Mouse (Mus musculus) MEL (cell line): ENCODE data around the gene Wdfy3. TPM values are rescaled to one million over a fixed set of nuclear protein-coding genes. Genes with fewer than 3 reads are reported as not detected.

ENCODE experiments used
- DNase-seq: peaks from one replicate; pipeline ENCODE4 v3.0.0; 2011; ENCODE audit warnings: low read depth, low spot score
- H3K27ac ChIP-seq: 2 replicates; pipeline ENCODE4 v1.5.1; 2012; ENCODE audit warnings: low read depth, mild to moderate bottlenecking, control low read depth, low read length, moderate library complexity; ENCODE audit not compliant: control insufficient read depth
- H3K27me3 ChIP-seq, 2 experiments: fragments of 150-350 bp in 1 of 2; sonication (generic) in 1 of 2; 2 replicates each; pipeline ENCODE4 v1.6.1; 2012; ENCODE audit warnings: low read length in 2 of 2, mild to moderate bottlenecking in 2 of 2, improper control_type of control experiment in 1 of 2, moderate library complexity in 1 of 2; ENCODE audit not compliant: insufficient read depth in 2 of 2, control insufficient read depth in 1 of 2
- H3K36me3 ChIP-seq, 2 experiments: 2 replicates each; pipeline ENCODE4 v1.6.1; 2012 to 2014; ENCODE audit warnings: low read length in 2 of 2, improper control_type of control experiment in 1 of 2, inconsistent platforms in 1 of 2, mild to moderate bottlenecking in 1 of 2; ENCODE audit not compliant: insufficient read depth in 2 of 2, control insufficient read depth in 1 of 2
- H3K4me1 ChIP-seq, 2 experiments: fragments of 150-350 bp in 1 of 2; sonication (generic) in 1 of 2; 2 replicates each; pipeline ENCODE4 v1.6.1; 2012; ENCODE audit warnings: low read length in 2 of 2, improper control_type of control experiment in 1 of 2, mild to moderate bottlenecking in 1 of 2; ENCODE audit not compliant: insufficient read depth in 2 of 2, control insufficient read depth in 1 of 2
- H3K4me3 ChIP-seq, 2 experiments: fragments of 150-350 bp in 1 of 2; sonication (generic) in 1 of 2; 2 replicates each; pipeline ENCODE4 v1.5.1; 2012; ENCODE audit warnings: low read depth in 2 of 2, low read length in 2 of 2, mild to moderate bottlenecking in 2 of 2, moderate library complexity in 2 of 2, control low read depth in 1 of 2, improper control_type of control experiment in 1 of 2; ENCODE audit not compliant: control insufficient read depth in 1 of 2, insufficient read depth in 1 of 2
- H3K79me2 ChIP-seq: 2 replicates; pipeline ENCODE4 v1.6.1; 2012; ENCODE audit warnings: mild to moderate bottlenecking, low read length, moderate library complexity; ENCODE audit not compliant: control insufficient read depth, poor library complexity, insufficient read depth
- H3K9ac ChIP-seq: 2 replicates; pipeline ENCODE4 v1.6.1; 2012; ENCODE audit warnings: low read depth, mild to moderate bottlenecking, control low read depth, low read length, moderate library complexity; ENCODE audit not compliant: control insufficient read depth, poor library complexity, severe bottlenecking
- H3K9me3 ChIP-seq: fragments of 150-350 bp; sonication (generic); replicated peaks from 2 replicates; pipeline ENCODE4 v1.6.1; 2012; ENCODE audit warnings: mild to moderate bottlenecking, low read length, improper control_type of control experiment, moderate library complexity; ENCODE audit not compliant: insufficient read depth
- CHD1 ChIP-seq: IDR thresholded peaks from 2 replicates; pipeline ENCODE4 v1.6.1; 2012; ENCODE audit warnings: low read depth, mild to moderate bottlenecking, inconsistent platforms, low read length, improper control_type of control experiment
- E2F4 ChIP-seq: IDR thresholded peaks from 2 replicates; pipeline ENCODE4 v1.6.1; 2011; ENCODE audit warnings: low read depth, low read length, improper control_type of control experiment, borderline replicate concordance
- EP300 ChIP-seq, 2 experiments: IDR thresholded peaks; 2 replicates each; pipeline ENCODE4 v1.6.1; 2011; ENCODE audit warnings: improper control_type of control experiment in 2 of 2, low read length in 2 of 2, low read depth in 1 of 2, mild to moderate bottlenecking in 1 of 2
- ETS1 ChIP-seq: IDR thresholded peaks from 2 replicates; pipeline ENCODE4 v1.6.1; 2012; ENCODE audit warnings: low read depth, mild to moderate bottlenecking, inconsistent platforms, low read length, improper control_type of control experiment, moderate library complexity
- GATA1 ChIP-seq: IDR thresholded peaks from 2 replicates; pipeline ENCODE4 v1.6.1; 2011; ENCODE audit warnings: low read depth, low read length, improper control_type of control experiment
- MAFK ChIP-seq: IDR thresholded peaks from 2 replicates; pipeline ENCODE4 v1.6.1; 2011; ENCODE audit warnings: low read depth, mild to moderate bottlenecking, low read length, improper control_type of control experiment, borderline replicate concordance
- MAZ ChIP-seq: IDR thresholded peaks from 2 replicates; pipeline ENCODE4 v1.6.1; 2012; ENCODE audit warnings: low read depth, mild to moderate bottlenecking, inconsistent platforms, low read length, improper control_type of control experiment
- SIN3A ChIP-seq: IDR thresholded peaks from 2 replicates; pipeline ENCODE4 v1.6.1; 2012; ENCODE audit warnings: low read length, improper control_type of control experiment, inconsistent platforms
- USF1 ChIP-seq: IDR thresholded peaks from 2 replicates; pipeline ENCODE4 v1.6.1; 2014; ENCODE audit warnings: low read depth, mild to moderate bottlenecking, inconsistent platforms, low read length, improper control_type of control experiment, moderate library complexity
- ZKSCAN1 ChIP-seq: IDR thresholded peaks from 2 replicates; pipeline ENCODE4 v1.6.1; 2012; ENCODE audit warnings: low read depth, mild to moderate bottlenecking, inconsistent platforms, low read length, improper control_type of control experiment, moderate library complexity
- ZNF384 ChIP-seq: IDR thresholded peaks from 2 replicates; pipeline ENCODE4 v1.6.1; 2012; ENCODE audit warnings: low read depth, mild to moderate bottlenecking, inconsistent platforms, low read length, improper control_type of control experiment
- polyA plus RNA-seq, 2 experiments: library from polyadenylated mRNA; stranded (reverse) in 1 of 2; unstranded in 1 of 2; fragments of >175 nt in 1 of 2; fragments of >200 nt in 1 of 2; gene quantifications; 2 replicates each; pipeline versions ENCODE4 v1.2.1 to v1.2.4; 2012; ENCODE audit warnings: low replicate concordance in 2 of 2, low read depth in 1 of 2; ENCODE audit not compliant: insufficient read length in 2 of 2, insufficient read depth in 1 of 2, missing spikeins in 1 of 2
- total RNA-seq: library from RNA; depleted of rRNA; stranded (reverse); fragments of 300-350 nt; gene quantifications from 2 replicates; pipeline ENCODE4 v1.2.3, GENCODE M21; 2012

Gene Wdfy3
- total and polyA plus RNA-seq, 3 experiments, result 10.0 to 21.3 (median 11.9) TPM

DNA sequence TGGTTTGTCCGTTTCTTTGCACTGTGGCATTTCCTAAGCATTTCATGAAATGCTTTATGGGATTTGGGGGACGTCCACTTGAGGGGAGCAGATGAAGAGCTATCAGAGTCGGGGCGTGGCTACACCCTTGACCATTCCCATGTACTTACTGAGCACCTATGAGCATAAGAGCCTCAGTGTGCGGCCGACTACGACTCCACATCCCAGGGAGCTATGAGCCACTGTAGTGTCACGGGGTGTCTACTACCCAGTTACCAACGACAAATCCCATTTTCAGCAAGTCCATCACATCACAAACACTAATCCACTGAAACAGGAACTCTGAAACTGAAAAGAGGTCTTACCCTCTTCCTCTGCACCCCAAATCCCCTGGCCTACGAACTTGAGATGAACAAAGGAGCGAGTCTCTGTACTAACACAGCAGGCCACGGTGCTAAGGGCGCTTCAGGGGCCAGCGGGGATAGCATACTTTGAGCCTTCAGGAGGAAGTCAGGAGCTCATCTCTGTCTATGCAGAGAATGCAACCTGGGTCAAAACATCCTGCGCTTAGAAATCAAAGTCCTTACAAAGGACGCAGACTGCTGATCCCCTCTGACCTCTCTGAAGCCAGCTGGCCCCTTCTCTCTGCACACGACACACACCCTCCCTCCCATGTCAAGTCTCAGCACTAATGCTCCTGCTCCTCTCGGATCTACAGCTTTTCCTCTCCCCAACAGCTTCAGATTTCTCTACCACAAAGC lies 6.5 kb downstream of the Wdfy3 start:
- Histone ChIP-seq H3K4me1 (peaks cover 2 to 10% of the 10 kb centered on the region in 2 experiments; a peak in 3 of 4 replicates), H3K4me3 (no peak overlapping the region), H3K27ac (no peak overlapping the region), H3K27me3 (no peaks in the 10 kb centered on the region), H3K9ac (no peak overlapping the region), H3K36me3 (peaks cover 0 to 18% of the 10 kb centered on the region in 2 experiments; a peak in 2 of 4 replicates), H3K9me3 (no peaks in the 10 kb centered on the region), H3K79me2 (peaks cover 37% of the 10 kb centered on the region)
- no peak for DNase-seq
- no peak for TF ChIP-seq ZNF384
- TF ChIP-seq MAZ, result no peak
- TF ChIP-seq ETS1, result no peak
- TF ChIP-seq CHD1, result no peak
- TF ChIP-seq, all 39 proteins: peak for 0

DNA sequence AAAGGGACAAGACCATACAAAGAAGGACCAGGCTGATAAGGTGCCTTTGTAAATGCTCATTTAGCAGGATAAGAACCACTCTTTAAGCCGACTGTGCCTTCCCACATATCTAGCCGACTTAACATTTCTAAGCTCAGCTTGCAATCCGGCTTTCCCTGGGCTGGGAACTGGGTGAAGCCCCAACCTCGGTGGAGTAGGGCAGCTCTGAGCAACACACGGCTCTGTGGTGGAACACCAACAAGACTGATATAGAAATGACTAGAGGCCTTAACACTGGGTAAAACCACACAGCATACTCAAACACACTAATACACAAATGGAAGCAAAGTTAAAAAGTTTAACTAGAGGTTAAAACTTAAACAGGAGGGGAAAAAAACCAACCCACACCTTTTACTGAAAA lies 7.9 kb downstream of the Wdfy3 start:
- H3K4me3 ChIP-seq, result no peak overlapping the region
- H3K9me3 ChIP-seq, result no peaks in the 10 kb centered on the region
- no peak overlapping the region for H3K27ac ChIP-seq
- H3K4me1 ChIP-seq, result peaks cover 0 to 10% of the 10 kb centered on the region in 2 experiments; a peak in 2 of 4 replicates
- peaks cover 31% of the 10 kb centered on the region for H3K79me2 ChIP-seq
- TF ChIP-seq ZNF384 (no peak), MAFK (no peak), GATA1 (no peak), E2F4 (no peak)
- no peak overlapping the region for H3K9ac ChIP-seq
- H3K36me3 ChIP-seq, result peaks cover 0 to 12% of the 10 kb centered on the region in 2 experiments; a peak in 2 of 4 replicates
- no peak for DNase-seq
- H3K27me3 ChIP-seq, result no peaks in the 10 kb centered on the region

DNA sequence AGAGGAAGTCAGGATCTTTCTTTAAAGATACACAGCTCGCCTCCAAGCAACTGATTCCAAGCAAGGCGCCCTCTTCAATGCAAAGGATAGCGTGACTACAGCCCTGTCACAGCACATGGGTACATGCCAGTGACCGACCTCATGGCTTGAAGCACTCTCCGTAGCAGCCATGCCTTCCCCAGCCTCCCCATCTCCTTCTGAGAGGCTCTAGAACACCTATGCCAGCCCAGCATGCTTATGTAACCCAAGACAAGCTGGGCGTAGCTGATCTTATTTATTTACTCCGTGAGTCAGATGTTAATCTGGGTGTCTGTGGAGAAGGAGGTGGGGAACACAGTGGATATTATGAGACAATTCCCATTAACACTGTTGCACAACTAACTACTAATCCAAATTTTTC lies 13.8 kb downstream of the Wdfy3 start:
- no peak overlapping the region for H3K4me3 ChIP-seq
- no peak overlapping the region for H3K27ac ChIP-seq
- peaks cover 9 to 15% of the 10 kb centered on the region in 2 experiments for H3K4me1 ChIP-seq

More for the DNA sequence above, 13.8 kb downstream of the Wdfy3 start:
- Histone ChIP-seq H3K79me2 (peaks cover 21% of the 10 kb centered on the region), H3K9ac (no peak overlapping the region), H3K36me3 (peaks cover 0 to 15% of the 10 kb centered on the region in 2 experiments; a peak in 2 of 4 replicates), H3K9me3 (no peaks in the 10 kb centered on the region), H3K27me3 (no peaks in the 10 kb centered on the region)
- no peak for DNase-seq
- TF ChIP-seq ZNF384 (no peak), EP300 (IDR thresholded peaks at IDR 0.05; ENCODE audit: low read depth in 1 of 2, low read length in 2 of 2) (no peak), ZKSCAN1 (no peak), SIN3A (no peak), USF1 (no peak), CHD1 (no peak)
